Mouse (Mus musculus): Measurements from ENCODE around the gene Gucy1b2.

DNA sequence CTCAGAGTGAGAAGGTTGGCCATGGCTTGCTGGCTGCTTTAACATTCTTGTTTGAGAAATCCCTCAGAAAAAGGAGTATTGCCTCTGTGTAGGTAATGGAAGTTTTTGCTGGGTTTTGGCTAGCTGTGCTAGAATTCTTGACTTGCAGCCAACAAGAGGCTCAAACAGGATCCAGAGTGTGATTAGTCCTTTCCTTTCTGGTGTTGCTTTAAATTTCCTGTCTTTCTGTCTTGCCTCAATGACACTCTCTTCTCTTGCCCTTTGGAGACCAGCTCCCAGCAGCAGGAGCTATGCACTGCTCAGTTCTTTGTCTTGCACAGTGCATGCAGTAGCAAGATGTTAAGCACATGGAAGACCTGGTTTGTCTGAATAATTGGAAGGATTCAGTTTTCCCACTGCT, 80.4 kb downstream of the Gucy1b2 start:
- TF ChIP-seq CTCF (IDR thresholded peaks at IDR 0.05; ENCODE audit: low read depth, low read length) = no peak
- no peak for TF ChIP-seq POLR2A (IDR thresholded peaks at IDR 0.05; ENCODE audit: extremely low read depth, insufficient read depth, low read length)

Data from liver, adult 2 months (tissue).